Mouse (Mus musculus) ES-Bruce4 (cell line): ENCODE results near the gene Ush2a.

ENCODE experiments used
- CTCF ChIP-seq: IDR thresholded peaks from one replicate; pipeline ENCODE4 v1.8.1; 2011; ENCODE audit warnings: low read depth, low read length
- EP300 ChIP-seq: IDR thresholded peaks from 2 replicates; pipeline ENCODE4 v1.6.1; 2011; ENCODE audit warnings: low read depth, low read length; ENCODE audit not compliant: insufficient read depth
- POLR2A ChIP-seq: IDR thresholded peaks from one replicate; pipeline ENCODE4 v1.8.1; 2011; ENCODE audit warnings: low read length; ENCODE audit not compliant: insufficient read depth

GRCm38 (mm10) chr1:188347762-188348161 is 85.9 kb downstream of the Ush2a start:
- TF ChIP-seq CTCF (no peak), POLR2A (no peak), EP300 (no peak)
